Mouse (Mus musculus) kidney, embryonic 16.5 days (tissue): ENCODE results near the gene Pde4b. TPM values are rescaled to one million over a fixed set of nuclear protein-coding genes. Genes with fewer than 3 reads are reported as not detected.

Experiments used
- ATAC-seq: fragments of 200-750 bp; cut with Nextera tagmentation; 2 replicates; pipeline ENCODE4 v1.8.0; 2017; ENCODE audit warnings: moderate TSS enrichment; ENCODE audit not compliant: low FRiP score, low TSS enrichment
- H3K27ac ChIP-seq: fragments of 300-500 bp; sonication (generic); 2 replicates; pipeline ENCODE4 v1.5.1; 2014; ENCODE audit warnings: low read length
- H3K27me3 ChIP-seq: fragments of 300-500 bp; sonication (generic); 2 replicates; pipeline ENCODE4 v1.6.1; 2014; ENCODE audit warnings: low read length, control low read depth, mixed read lengths; ENCODE audit not compliant: insufficient read depth
- H3K36me3 ChIP-seq: fragments of 300-500 bp; sonication (generic); 2 replicates; pipeline ENCODE4 v1.6.1; 2014; ENCODE audit warnings: low read length, control low read depth, mixed read lengths; ENCODE audit not compliant: insufficient read depth
- H3K4me1 ChIP-seq: fragments of 300-500 bp; sonication (generic); 2 replicates; pipeline ENCODE4 v1.6.1; 2014; ENCODE audit warnings: low read length, control low read depth, mixed read lengths; ENCODE audit not compliant: insufficient read depth
- H3K4me2 ChIP-seq: fragments of 300-500 bp; sonication (generic); replicated peaks from 2 replicates; pipeline ENCODE4 v1.6.1; 2014; ENCODE audit warnings: low read depth, low read length
- H3K4me3 ChIP-seq: fragments of 300-500 bp; sonication (generic); 2 replicates; pipeline ENCODE4 v1.5.1; 2014; ENCODE audit warnings: mild to moderate bottlenecking, low read length
- H3K9ac ChIP-seq: fragments of 300-500 bp; sonication (generic); replicated peaks from 2 replicates; pipeline ENCODE4 v1.6.1; 2014; ENCODE audit warnings: low read length
- H3K9me3 ChIP-seq: fragments of 300-500 bp; sonication (generic); 2 replicates; pipeline ENCODE4 v1.6.1; 2016; ENCODE audit warnings: low read length, control low read depth
- WGBS: fragments of 180-500 bp; shearing (Covaris S2); extraction: QIAGEN DNeasy Blood & Tissue Kit; methylation state at CpG from one replicate; pipeline ENCODE4 v1.1.7; 2014; 5-methylcytosine and 5-hydroxymethylcytosine counted together
- polyA plus RNA-seq: library from polyadenylated mRNA; unstranded; fragments of >200 nt; fragmentation: Nextera tagmentation; extraction: Ambion mirVana; gene quantifications from 2 replicates; pipeline ENCODE4 v1.2.1, GENCODE M21; 2015

Gene Pde4b
- polyA plus RNA-seq, 1 experiment from 2014 or later = 15.5 TPM

DNA sequence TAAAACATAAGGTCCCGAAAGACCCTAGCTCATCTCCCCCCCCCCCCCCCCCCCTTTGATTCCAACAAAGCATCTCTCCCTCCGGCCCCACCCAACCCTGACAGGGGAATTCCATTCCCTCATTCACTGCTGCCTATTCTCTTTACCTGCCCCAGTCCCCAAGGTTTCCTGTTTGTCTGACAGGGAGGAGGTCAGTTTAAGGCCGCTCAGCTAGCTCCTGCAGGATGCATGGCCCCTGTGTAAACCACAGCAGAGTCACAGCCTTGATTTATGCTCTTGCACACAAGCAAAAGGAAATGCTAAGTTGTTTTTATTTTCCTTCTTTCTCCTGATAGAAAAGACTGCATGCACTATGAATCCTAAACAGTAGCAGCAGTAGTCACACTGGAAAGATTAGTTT, 516.6 kb downstream of the Pde4b start:
- Histone ChIP-seq H3K9ac (no peak overlapping the region), H3K9me3 (no peaks in the 10 kb centered on the region), H3K27me3 (no peaks in the 10 kb centered on the region), H3K4me2 (no peak overlapping the region), H3K4me1 (no peaks in the 10 kb centered on the region), H3K36me3 (peaks cover 22% of the 10 kb centered on the region), H3K4me3 (no peak overlapping the region), H3K27ac (peak overlapping the region; percentile 77)
- peak; percentile 92 for ATAC-seq
- 40% methylated on average over 2 of the region's 3 CpGs for WGBS

DNA sequence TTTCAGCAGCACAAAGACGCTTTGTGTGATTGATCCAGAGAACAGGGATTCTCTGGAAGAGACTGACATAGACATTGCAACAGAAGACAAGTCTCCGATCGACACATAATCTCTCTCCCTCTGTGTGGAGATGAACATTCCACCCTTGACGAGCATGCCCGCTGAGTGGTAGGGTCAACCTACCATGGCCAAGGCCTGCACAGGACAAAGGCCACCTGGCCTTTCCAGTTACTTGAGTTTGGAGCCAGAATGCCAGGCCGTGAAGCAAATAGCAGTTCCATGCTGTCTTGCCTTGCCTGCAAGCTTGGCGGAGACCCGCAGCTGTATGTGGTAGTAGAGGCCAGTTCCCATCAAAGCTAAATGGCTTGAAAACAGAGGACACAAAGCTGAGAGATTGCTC, 517.9 kb downstream of the Pde4b start:
- Histone ChIP-seq H3K9ac (no peak overlapping the region), H3K27me3 (no peaks in the 10 kb centered on the region), H3K4me3 (no peak overlapping the region), H3K36me3 (peaks cover 10% of the 10 kb centered on the region), H3K27ac (peak overlapping the region; percentile 77), H3K4me2 (no peak overlapping the region), H3K9me3 (no peaks in the 10 kb centered on the region), H3K4me1 (no peaks in the 10 kb centered on the region)
- WGBS = 91% methylated on average over 8 of the region's 8 CpGs
- ATAC-seq = no peak

DNA sequence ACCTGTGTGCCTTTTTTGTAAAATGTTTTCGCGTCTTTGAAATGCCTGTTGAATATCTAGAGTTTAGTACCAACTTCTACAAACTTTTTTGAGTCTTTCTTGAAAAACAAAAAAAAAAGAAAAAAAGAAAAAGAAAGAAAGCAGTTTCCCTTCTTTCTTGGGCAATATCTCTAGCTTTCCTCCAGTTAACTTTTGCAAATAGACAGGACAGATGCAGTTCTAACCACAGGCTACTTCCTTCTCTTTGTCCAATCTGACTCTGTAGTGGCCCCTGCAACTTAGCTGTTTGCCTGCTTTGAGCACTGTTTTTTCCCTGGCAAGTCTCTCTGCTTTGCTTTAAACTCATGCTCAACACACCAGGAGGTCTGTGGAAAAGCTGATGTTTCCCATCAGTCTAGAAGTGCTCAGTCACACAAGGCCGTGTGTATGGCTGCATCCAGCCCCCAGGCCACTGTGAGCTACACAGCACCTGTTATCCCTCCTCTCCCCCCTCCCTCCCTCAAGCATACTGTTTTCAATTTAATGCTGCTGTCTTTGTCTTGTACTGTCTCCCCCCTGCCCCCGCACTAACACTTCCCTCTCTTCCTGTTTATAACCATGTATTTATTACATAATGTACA, 518.5 kb downstream of the Pde4b start:
- Histone ChIP-seq H3K9ac (no peak overlapping the region), H3K4me2 (no peak overlapping the region), H3K27ac (no peak overlapping the region), H3K4me3 (no peak overlapping the region), H3K36me3 (peaks cover 10% of the 10 kb centered on the region), H3K27me3 (no peaks in the 10 kb centered on the region), H3K9me3 (no peaks in the 10 kb centered on the region), H3K4me1 (no peaks in the 10 kb centered on the region)
- ATAC-seq = no peak
- 84% methylated on average over 4 of the region's 4 CpGs for WGBS

DNA sequence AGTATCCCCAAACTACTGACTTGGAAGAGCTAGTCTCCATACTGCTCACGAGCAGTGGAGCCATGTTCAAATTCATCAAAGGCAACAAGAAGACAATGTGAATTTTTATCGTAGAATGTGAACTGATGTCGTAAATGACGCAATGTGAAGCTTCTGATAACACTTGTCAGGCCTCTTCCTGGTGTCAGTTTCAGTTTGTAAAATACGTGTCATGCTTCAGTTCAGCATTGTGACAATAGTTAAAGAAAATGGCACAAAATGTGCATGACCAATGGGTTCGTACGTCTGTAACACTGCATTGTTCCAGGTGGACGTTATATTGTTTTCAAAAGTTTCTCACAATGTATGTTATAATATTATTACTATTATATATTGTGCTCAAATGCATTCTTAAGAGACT, 519.5 kb downstream of the Pde4b start:
- WGBS = 83% methylated on average over 8 of the region's 8 CpGs
- H3K4me2 ChIP-seq = no peak overlapping the region

DNA sequence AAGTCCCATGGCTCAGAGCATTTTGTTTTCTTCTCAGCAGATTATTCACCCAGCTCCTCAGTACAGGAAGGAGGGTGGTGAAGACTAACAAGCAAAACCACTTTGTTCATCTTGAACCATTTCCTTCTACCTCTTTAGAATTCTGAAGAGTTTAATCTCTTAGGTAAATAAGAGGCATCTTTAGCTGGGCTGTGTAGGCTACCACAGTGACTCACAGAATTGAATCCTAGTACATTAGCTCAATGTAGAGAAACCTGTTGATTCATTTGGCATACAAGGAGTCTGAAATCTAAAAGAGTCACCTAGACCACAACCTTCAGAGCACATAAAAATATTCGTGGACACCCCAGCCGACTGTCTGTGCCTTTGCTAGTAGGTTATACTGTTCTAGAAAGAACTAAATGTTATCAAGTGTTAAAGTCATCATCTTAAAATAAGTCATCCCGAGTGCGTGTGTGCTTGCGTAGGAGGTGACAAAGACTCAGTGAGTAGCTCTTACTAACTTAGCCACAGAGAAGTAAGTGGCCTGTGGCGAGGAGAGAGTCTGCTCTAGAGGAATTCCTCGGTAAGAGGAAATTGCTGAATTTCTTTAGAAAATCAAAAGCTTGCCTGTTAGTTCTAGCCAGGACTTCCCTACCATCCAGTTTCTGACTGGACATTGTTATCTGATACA, 520.5 kb downstream of the Pde4b start:
- Histone ChIP-seq H3K36me3 (peaks cover 10% of the 10 kb centered on the region), H3K9ac (no peak overlapping the region), H3K27ac (no peak overlapping the region), H3K4me2 (no peak overlapping the region), H3K4me3 (no peak overlapping the region), H3K27me3 (no peaks in the 10 kb centered on the region), H3K4me1 (no peaks in the 10 kb centered on the region), H3K9me3 (no peaks in the 10 kb centered on the region)
- 85% methylated on average over 7 of the region's 7 CpGs for WGBS
- ATAC-seq = no peak

More for the DNA sequence above, 519.5 kb downstream of the Pde4b start:
- no peak overlapping the region for H3K4me3 ChIP-seq
- peaks cover 10% of the 10 kb centered on the region for H3K36me3 ChIP-seq
- no peaks in the 10 kb centered on the region for H3K9me3 ChIP-seq
- no peak overlapping the region for H3K27ac ChIP-seq
- no peaks in the 10 kb centered on the region for H3K4me1 ChIP-seq
- H3K9ac ChIP-seq = no peak overlapping the region
- ATAC-seq = no peak
- no peaks in the 10 kb centered on the region for H3K27me3 ChIP-seq

GRCm38 (mm10) chr4:102612596-102612995, 525.3 kb downstream of the Pde4b start:
- Histone ChIP-seq H3K27ac (no peak overlapping the region), H3K9me3 (no peaks in the 10 kb centered on the region), H3K27me3 (no peaks in the 10 kb centered on the region), H3K4me1 (no peaks in the 10 kb centered on the region), H3K9ac (no peak overlapping the region), H3K4me3 (no peak overlapping the region), H3K36me3 (no peaks in the 10 kb centered on the region), H3K4me2 (no peak overlapping the region)
- ATAC-seq = no peak
- 86% methylated on average over 4 of the region's 4 CpGs for WGBS

DNA sequence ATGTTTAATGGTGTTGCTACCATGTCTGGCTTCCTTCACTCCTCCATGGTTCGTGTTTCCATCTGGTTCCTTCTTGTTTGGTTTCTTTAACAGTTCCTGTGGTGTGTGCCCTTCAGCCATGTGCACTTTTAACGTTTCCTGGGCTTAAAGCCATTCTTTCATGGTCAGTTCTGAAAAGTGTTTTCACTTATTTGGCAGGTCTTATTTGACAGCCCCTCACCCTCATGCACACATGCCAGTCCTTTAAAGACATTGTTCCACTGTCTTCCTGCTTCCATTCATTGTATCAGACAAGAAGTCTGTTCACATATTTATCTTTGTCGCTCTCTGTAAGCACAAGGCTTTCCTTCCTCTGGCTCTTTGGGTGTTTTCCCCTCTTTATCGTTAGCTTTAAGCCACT, 530.4 kb downstream of the Pde4b start:
- no peak for ATAC-seq
- WGBS = 74% methylated on average over 4 of the region's 4 CpGs
- no peak overlapping the region for H3K4me3 ChIP-seq
- no peaks in the 10 kb centered on the region for H3K4me1 ChIP-seq
- no peak overlapping the region for H3K9ac ChIP-seq
- no peak overlapping the region for H3K4me2 ChIP-seq
- H3K27me3 ChIP-seq = no peaks in the 10 kb centered on the region
- H3K36me3 ChIP-seq = no peaks in the 10 kb centered on the region
- H3K27ac ChIP-seq = no peak overlapping the region
- no peaks in the 10 kb centered on the region for H3K9me3 ChIP-seq

GRCm38 (mm10) chr4:102618609-102619008, 531.3 kb downstream of the Pde4b start:
- WGBS = 93% methylated on average over 3 of the region's 3 CpGs
- no peaks in the 10 kb centered on the region for H3K36me3 ChIP-seq
- no peak overlapping the region for H3K4me2 ChIP-seq
- no peaks in the 10 kb centered on the region for H3K27me3 ChIP-seq
- ATAC-seq = no peak
- no peaks in the 10 kb centered on the region for H3K9me3 ChIP-seq
- no peak overlapping the region for H3K9ac ChIP-seq
- no peak overlapping the region for H3K27ac ChIP-seq
- H3K4me1 ChIP-seq = no peaks in the 10 kb centered on the region
- no peak overlapping the region for H3K4me3 ChIP-seq

GRCm38 (mm10) chr4:102620179-102620910, 533.0 kb downstream of the Pde4b start:
- Histone ChIP-seq H3K36me3 (no peaks in the 10 kb centered on the region), H3K4me2 (no peak overlapping the region), H3K27ac (no peak overlapping the region), H3K9ac (no peak overlapping the region), H3K27me3 (no peaks in the 10 kb centered on the region), H3K4me1 (no peaks in the 10 kb centered on the region), H3K4me3 (no peak overlapping the region), H3K9me3 (no peaks in the 10 kb centered on the region)
- no peak for ATAC-seq
- WGBS = 78% methylated on average over 4 of the region's 5 CpGs

DNA sequence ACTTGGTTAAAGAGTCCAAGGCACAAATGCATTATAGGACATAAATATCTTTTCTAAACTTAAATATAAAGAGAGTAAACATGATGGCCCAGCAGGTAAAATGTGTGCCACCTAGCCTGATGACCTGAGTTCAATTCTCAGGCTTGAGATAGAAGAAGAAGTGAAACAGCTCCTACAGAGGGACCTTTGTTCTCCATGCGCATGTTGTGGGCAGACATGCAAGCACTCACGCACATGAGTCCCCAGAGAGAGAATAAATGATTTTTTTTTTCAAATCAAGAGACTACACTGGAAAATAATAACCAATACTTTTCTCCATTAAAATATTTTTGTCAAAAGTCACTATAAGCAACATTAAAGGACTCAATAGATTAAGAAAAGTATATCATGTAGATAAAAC, 533.8 kb downstream of the Pde4b start:
- ATAC-seq = no peak
- H3K27me3 ChIP-seq = no peaks in the 10 kb centered on the region
- no peaks in the 10 kb centered on the region for H3K9me3 ChIP-seq
- H3K36me3 ChIP-seq = no peaks in the 10 kb centered on the region
- 83% methylated on average over 2 of the region's 2 CpGs for WGBS
- no peak overlapping the region for H3K4me3 ChIP-seq
- no peaks in the 10 kb centered on the region for H3K4me1 ChIP-seq
- no peak overlapping the region for H3K4me2 ChIP-seq
- H3K9ac ChIP-seq = no peak overlapping the region
- H3K27ac ChIP-seq = no peak overlapping the region
